Mouse (Mus musculus) megakaryocyte progenitor cell, adult 5-6 weeks (primary cell): ENCODE data around the gene Rdh5. TPM values are rescaled to one million over a fixed set of nuclear protein-coding genes. Genes with fewer than 3 reads are reported as not detected.

ENCODE experiments used
- ATAC-seq: replicated peaks from 2 replicates; pipeline ENCODE4 v1.8.0; 2016; ENCODE audit warnings: mild to moderate bottlenecking, moderate TSS enrichment, inconsistent platforms; ENCODE audit not compliant: poor library complexity
- total RNA-seq, 2 experiments: library from RNA; stranded (forward) in 1 of 2; stranded (reverse) in 1 of 2; fragments of 157-497, 149-512 nt in 1 of 2; fragments of 200-1000 nt in 1 of 2; gene quantifications; 2 replicates each; pipeline versions ENCODE4 v1.2.3 to v1.2.4; 2015 to 2017

Gene Rdh5
- total RNA-seq, 2 experiments from 2014 or later = 0.79 to 15.7 TPM

DNA sequence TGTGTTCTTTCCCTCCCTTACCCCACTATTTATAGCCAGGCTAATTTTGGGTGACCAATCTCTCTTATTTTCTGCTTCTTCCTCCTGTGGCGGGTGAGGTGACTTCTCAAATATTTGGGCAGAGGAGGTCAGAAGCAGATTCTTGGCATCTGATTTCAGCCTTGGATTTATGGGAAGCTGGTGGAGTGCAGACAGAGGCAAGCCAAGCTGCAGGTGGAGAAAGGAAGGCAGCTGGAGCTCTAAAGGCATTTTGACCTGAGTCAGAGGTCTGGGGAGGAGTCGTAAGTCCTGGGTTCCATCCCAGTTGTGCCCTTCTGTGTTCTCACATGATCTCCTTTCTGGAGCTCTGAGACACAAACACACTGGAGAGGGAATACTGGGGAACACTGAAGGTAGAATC is 8.8 kb upstream of the Rdh5 start:
- no peak for ATAC-seq

DNA sequence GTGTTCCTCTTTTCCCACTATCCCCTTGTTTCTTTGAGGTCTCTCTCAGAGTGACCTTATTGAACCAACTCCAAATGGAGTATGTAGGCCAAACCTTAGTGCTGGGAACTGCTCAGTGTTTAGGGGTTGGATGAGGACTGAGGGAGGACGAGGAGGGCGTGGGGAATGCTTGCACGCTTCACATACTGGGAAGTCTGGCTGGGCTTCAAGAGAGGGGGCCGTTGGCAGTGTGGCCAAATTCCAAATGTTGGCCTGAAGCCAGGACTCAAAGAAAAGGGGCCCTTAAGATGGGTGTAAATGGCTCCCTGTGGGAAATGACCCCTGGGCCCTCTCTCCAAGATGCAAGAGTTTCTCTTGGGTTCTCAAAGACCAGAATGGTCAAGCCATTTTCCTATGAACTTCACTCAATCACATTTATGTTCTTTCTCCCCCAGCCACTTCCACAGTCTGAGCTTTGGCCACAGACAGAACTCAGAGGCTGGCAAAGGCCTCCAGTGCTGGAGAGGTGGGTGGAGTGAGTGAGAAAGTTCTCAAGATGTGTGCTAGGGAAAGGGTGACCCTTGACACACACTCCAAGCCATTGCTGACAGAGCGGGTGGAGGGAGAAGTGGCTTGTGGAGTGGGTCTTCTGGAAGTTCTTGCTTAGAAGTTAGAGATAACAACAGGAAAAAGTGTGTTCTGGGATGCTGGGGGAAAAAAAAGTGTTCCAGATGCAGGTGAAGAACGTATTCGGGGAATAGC is 7.1 kb upstream of the Rdh5 start:
- ATAC-seq = no peak

DNA sequence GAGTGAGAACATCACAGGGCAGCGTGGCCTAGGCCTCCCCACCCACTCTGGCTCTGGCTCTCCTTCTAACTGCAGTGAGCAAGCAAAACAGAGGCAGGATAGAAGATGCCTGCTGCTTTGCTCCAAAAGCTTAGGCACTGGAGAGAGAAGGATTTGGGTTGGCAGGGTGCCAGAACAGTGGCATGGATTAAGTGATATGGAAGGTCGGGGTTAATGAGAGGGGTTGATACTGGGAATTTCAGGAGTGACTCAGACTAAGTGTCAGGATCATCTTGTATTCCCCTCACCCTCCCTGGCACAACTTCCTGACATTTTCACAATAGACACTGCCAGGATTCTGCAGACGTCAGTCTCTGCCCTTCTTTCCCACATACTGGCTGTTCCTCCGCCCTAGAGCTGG is 5.7 kb upstream of the Rdh5 start:
- no peak for ATAC-seq

DNA sequence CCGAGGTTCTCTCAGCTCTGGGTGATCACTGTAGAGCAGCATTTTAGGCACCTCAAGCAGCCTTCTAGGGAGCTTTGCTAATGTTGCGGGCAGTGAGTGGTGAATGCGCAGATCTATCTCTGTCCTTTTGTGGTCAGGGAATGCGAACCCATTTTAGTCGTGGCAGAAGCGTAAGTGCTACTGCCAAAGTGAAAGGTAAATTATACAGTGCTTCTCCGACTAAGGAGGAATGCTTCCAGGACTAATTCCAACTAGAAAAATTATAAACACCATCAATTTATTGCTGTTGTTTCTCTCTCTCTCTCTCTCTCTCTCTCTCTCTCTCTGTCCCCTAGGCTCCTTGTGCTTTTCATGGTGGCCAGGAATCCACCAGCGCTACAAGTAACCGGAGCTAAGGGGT is 1.2 kb upstream of the Rdh5 start, which contains the start of gene Bloc1s1:
Gene Bloc1s1 (minus strand): TSS at position 101 of the 400 bp plus-strand sequence.
- ATAC-seq = peak; percentile 5; the same call in 1 of the 2 replicates

DNA sequence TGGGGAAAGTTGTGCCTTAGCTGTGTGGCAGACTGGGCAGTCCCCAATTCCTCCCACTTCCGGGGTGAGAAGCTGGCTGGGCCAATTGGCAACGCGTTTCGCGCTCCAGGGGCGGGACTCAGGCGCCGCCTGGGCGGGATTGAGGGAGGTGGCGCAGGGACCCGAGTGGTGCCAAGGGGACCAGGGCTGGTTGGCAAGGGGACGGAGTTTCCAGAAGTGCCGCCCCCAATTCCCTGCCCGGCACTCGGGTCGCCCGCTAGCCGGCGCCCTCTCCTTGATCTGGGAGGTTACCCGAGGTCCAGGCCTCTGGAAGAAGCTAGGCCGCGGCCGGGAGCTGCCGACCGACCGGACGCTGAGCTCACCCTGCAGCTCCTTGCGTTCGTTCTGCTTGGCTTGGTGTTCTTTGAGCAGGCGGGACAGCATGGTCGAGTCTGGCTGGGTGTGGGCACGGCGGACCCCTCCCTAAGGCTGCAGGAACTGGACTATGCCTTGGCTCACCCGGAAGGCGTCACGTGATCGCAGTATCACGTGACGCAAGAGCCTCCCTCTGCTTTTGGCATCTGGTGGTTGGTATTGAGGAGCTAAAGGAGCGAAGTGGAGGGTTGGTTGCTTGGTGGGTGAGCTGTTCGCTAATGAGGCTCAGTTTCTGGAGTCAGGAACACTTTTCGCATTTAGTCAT is 464 bp upstream of the Rdh5 start:
- ATAC-seq = peak; percentile 93

DNA sequence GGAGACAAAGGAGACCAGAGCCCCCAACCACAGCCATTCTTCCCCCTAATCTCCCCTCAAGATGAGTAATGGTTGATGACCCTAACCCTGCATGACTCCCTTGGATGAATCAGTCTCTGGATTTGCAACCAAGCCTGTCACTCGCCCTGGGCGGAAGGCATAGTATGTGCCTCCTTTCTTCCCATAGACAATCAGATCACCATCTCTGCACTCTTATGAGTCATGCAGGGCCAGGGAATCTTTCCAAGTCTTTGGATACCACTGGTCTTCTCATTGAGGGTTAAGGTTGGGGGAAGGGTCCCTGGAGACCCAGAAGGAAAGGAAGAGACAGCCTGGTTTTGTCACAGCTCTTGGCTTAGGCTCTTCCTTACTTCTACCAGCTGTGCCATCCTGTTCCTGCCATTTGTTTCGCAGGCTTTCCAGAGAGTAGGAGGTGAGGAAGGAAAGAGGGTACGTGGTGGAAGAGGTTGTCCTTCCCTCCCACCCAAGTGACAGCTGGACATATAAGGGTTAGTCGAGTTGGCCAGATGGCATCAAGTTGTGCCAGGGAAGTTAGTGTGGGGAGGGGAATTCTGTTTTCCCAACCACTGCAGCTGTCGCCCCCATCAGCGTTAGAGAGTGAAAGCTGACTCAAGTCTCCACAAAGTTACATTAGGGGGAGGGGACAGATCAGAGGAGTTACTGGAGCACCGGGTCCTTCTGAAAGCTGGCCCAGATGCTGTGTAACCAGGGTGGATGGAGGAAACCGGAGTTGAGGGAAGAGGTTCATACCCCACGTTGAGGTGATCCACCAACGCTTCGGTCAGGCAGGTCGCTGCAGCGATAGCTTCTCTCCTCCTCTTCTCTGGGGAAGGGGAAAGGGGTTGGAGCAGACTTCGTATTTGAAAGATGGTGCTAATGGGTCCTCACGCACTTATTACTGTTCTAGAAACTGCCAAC is 536 bp downstream of the Rdh5 start:
- no peak for ATAC-seq

DNA sequence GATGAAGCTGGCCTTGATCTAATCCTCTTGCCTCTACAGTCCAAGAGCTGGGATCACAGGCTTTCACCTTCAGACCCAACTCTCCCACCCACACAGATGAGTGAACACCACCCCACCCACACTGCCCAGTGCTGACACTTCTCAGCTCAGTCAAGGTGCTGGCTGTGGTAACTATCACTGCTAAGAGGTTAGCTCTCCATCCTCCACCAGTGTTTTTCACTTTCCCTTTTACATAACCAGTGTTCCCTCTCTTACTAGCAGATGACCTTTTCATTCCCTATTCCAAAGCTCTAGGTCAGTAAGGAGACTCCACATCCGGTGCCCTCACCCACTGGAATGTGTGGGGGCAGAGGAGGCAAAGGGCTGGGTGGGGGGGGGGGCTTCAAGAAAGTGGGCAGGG is 1.4 kb downstream of the Rdh5 start:
- no peak for ATAC-seq

DNA sequence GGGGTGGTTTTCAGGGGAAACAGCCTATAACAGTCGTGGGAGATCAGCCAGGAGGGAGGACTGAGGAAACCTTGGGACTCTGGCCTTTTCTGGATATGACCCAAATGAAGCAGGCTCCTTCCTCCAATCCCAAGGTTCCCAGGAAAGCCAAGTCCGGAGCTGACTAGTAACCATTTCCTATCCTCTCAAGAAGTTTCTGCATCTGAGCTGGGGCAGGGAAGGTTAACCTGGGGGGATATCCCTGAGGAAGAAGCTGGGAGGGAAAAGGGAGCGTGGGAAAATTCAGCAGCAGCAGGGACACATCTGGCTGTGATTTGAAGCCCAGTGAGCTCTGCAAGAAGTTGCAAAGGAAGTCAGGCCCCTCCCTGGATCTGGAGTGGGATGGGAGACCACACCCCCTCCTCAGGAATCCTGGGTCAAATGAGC is 1.9 kb downstream of the Rdh5 start:
- ATAC-seq = no peak

DNA sequence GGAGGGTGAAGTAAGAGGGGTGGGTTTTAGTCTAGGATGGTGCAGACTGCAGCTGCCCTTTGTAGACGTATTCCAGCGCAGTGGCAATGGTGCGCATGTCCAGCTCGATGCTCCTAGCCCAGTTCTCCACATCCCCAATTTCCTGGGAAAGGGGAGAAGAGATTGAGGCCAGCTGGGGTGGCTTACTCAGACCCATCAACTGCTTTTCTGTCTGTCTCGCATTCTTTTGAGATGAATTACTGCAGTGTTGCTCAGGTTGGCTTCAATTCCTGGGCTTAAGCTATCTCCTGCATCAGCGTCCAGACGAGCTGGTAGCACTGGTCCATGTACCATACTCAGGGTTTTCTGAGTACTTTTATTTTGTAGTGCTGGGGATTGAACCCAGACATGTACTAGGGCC is 2.7 kb downstream of the Rdh5 start:
- no peak for ATAC-seq

DNA sequence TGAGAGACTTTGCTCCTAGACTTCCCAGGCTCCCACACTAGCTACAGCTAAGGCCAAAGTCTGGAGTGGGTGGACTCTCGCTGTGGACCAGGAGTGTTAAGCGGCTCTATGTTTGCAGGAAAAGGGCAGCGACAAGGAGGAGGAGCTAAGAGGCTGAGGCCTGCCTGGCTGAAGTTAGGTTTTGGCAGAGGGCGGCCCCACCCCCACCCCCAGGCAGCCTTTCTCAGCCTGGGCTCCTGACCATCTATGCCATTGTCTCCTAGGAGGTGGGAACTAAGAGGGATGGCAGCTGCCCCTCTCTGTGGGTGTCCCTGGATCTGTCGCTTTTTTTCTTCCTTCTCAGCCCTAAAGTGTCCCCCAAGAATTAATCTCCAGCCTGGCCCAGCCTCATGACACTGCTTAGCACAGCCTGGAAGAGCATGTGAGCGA is 3.5 kb downstream of the Rdh5 start:
- no peak for ATAC-seq

DNA sequence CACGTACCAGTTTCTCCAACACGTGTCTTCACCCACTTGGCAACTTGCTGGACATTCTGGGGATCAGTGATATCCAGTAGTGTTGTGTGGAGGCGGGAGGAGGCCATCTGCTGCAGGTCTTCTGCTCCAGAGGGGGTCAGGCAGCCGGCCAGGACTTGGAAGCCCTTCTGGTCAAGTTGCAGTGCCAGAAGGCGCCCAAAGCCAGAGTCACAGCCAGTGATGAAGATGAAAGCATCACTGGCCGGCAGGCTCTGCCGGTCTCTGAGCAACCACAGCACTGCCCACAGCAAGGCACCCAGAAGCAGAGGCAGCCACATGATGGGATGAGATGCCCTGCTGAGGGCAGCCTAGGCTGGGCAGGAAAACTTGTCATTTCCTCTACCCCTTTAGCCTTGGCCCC is 4.4 kb downstream of the Rdh5 start:
- no peak for ATAC-seq

DNA sequence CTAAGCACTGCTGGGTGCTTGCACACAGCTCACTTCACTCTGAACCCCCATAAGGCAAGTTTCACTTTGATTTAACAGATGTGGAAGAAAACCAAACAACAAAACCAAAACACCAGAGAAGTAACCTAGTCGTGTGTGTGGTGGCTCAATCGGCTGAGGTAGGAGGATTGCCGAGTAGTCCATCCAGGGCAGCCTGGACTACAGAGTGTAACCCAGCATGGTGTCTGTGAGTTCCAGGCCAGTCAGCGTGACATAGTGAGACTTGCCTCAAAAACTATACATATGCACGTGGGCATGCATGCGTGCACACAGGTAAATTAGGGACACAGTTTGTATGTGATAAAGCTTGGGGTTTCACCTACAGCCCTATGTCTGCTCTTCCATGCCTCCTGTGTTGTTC is 5.3 kb downstream of the Rdh5 start:
- no peak for ATAC-seq

DNA sequence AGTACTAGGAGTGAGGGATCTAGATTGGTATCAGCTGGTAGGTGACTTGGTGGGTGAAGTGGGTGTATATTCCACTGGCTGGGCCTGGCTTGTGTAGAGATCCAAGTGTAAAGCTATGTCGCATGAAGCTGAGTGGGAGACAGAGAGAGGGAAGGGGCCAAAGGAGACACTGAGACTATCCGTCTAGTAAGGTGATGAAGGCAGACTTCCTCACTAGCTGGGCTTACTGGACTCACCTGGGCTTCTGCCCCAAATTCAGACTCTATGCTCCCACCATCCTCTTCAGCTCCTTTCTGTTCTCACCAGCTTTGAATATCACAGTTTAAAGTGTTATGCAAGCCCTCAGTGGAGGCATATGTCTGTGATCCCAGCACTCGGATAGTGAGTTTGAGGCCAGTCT is 6.0 kb downstream of the Rdh5 start:
- ATAC-seq = no peak

DNA sequence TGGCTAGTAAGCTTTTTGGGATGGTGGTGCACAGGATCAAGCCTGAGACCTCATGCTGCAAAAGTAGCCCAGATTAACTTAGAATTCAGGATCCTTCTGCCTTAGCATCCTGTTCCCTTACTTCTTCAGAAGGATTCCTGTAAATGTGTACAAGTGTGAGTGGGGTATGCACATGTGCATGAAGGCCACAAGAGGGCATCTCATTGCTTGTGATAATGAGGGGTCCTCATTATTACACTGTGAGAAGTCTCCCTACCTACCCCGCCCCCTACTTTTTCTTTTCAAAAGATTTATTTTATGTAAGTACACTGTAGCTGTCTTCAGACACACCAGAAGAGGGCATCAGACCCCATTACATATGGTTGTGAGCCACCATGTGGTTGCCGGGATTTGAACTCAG is 7.1 kb downstream of the Rdh5 start:
- ATAC-seq = no peak

DNA sequence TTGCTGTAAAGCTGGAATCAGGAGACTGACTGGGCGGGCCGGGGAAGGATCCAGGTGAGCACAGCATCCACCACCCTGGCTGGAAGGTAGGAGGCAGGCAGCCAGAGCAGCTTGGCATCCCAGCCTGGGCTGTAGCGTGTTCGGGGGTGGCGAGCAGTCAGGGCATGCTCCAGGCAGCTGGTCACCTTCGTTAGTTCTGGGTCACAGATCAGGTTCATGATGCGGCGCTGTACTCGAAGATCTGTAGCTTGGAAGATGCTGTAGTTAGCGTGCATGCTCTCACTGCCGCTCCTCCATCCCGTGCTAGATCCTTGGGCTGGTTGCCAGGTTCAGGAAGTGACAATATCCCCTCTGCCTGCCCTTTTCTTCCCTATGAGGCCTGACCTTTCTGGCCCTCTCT is 9.0 kb downstream of the Rdh5 start:
- ATAC-seq = no peak

DNA sequence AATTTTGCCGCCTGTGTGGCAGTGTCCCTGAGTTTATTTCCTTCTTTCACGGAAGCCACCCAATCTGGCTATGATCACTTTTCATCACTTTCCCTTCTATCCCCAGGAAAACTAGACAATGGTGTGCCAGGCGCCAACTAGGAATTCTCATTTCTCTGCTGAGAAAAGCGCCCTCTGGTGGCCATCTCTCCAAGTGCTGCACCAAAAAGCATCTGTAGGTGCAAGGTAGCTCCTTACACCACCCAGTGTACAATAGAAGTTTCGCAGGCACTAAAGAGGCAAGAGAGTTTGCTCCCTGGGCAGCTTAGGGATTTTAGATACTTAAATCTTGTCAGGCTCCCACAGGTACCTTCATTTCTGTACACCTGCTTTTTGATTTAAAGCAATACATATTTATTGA is 9.5 kb downstream of the Rdh5 start:
- peak; percentile 67 for ATAC-seq

DNA sequence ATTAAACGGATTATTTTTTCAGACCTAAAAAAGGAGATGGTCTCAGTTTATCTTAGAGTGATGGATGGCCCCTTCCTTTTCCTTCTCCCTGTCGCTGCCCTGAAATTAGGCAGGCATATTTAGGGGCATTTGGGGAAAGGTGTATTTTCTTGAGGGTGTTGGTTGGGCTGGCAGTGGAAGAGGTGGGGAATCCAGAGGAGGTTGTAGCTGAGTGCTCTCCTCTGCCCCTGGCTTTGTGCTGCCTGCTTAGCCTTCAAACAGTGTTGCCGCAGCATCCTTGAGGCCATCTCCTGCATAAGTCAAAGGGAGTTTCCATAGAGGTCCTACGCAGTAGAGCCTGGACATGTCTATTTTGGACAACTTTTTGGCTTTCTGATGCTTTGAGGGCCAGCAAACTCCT is 9.9 kb downstream of the Rdh5 start:
- no peak for ATAC-seq

DNA sequence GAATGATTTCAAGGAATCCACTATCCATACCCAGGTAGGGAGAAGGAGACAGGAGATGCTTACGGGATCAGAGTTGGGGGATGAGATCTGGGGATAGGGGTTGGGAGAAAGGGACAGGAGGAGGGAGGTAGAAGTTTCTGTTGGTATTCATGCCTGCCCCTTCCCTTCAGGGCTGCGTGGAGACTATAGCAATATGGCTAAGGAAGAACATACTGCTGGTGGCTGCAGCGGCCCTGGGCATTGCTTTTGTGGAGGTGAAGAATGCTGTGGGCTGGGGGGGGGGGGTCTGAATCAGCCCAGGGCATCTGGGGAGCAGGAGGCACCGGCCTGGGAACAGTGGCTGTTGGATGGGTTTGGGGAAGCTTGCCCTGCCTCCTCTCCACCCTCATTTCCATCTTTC is 10.4 kb downstream of the Rdh5 start:
- no peak for ATAC-seq

DNA sequence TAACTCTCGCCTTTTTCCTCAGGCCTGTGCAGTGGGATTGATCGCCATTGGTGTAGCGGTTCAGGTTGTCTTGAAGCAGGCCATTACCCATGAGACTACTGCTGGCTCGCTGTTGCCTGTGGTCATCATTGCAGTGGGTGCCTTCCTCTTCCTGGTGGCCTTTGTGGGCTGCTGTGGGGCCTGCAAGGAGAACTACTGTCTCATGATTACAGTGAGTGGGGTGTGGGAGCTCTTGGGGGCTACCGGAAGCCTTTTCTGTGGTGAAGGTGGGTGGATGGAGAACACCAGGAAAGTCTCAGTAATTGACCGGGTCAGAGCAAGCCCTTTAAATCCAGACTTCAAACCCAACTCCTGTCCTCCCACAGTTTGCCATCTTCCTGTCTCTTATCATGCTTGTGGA is 11.3 kb downstream of the Rdh5 start:
- ATAC-seq = peak; percentile 30

DNA sequence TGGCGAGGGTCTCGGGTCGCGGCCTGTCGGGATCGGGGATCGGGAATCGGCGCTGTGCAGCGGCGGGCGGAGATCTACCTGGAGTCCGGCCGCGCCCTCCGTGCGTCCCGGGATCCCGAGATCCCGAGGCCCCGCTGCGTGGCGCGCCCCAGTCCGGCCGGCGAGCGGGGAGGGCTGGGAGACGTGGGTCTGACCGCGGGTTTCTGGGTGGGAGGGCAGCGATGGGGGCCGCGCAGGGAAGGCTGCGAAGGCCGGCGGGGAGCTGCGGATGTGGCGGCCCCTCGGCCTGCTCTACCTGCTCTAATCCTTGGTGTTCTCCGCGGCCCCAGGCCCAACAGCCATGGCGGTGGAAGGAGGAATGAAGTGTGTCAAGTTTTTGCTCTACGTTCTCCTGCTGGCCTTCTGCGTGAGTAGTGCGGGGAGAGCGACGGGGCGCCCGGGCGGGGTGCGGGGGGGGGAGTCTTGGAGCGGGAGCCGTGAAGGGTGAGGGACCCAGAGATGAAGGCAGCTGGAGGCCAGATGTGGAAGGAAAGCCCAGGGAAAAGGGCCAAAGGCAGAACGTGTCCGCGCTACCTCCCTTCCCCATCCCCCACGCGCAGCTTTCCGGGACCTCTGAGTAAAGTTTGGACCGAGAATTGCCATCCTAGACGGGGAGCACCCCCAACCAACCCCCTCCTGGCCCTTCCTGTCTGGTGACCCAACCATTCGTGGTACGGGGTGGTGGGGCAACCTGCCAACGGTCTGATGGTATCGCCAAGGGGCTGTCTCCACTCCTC is 12.4 kb downstream of the Rdh5 start:
- peak; percentile 29 for ATAC-seq

DNA sequence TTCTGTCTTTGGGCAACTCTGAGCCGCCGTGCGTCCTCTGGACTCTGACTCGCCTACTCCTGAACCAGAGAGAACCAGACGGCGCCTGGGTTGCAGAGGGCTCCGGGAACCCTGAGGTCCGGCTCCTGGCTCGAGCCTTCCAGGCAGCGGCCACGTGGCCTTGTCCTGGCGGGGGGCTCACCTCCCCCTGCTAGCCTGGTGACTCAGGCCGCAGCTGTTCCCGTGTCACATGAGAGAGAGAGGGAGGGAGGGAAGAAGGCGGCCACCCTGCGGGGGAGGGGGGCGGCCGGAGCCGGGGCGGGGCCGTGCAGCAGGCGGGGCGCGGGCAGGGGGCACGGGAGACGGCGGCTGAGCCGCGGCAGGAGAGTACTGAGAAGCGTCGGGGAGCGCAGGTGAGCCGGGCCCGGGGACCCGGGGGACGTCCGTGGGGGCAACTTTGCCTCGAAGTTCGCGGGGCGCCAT is 13.1 kb downstream of the Rdh5 start:
- ATAC-seq = peak; percentile 61
